Mouse (Mus musculus): ENCODE measurements at regions not wholly inside any gene's neighbourhood (a gene's known extent, or its start where the extent isn't known, plus 50 kb on each side); places are given as distances from the start of the nearest gene placed in this dataset.
"Not testable (repeated sequence)": the region's sequence is repeated elsewhere in the genome, so short reads cannot be mapped to it uniquely, and the experiment has no call there.

DNA sequence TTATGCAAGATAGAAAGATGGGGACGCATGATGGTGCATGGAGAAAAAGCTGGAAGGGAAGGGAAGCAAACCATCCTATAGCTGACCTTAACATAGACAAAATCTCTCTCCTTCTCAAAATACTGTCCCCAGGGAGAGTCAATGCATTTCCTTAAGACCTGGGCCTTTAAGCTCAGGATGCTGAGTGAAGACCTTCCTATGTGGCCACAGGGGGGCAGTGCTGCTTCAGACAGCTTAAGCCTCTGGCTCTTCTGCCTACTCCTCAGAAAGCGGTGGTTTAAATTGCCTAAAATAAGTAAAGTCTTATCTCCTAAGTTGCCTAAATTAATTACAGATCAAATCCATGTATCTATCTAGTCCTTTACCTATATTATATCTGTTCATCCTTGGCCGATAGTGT, 760.4 kb upstream of the Olfr1507 start:
- not testable (repeated sequence) for TF ChIP-seq POLR2A, MAZ (IDR thresholded peaks at IDR 0.05; ENCODE audit: low read depth, low read length)
